Mouse (Mus musculus): ENCODE measurements around the gene Hamp2.

- TF ChIP-seq POLR2A (IDR thresholded peaks at IDR 0.05; ENCODE audit: low read depth, low read length), result no peak
- no peak for TF ChIP-seq CTCF (IDR thresholded peaks at IDR 0.05; ENCODE audit: extremely low read depth, insufficient read depth, insufficient read length, insufficient replicate concordance)
Observed at GRCm38 (mm10) chr7:30908992-30909431, 15.5 kb downstream of the Hamp2 start.

Data from spleen, adult 2 months (tissue).